Mouse (Mus musculus) small intestine, adult 2 months (tissue): ENCODE measurements around the gene Mast4. TPM values are rescaled to one million over a fixed set of nuclear protein-coding genes. Genes with fewer than 3 reads are reported as not detected.

Source experiments
- H3K27ac ChIP-seq: fragments of 200-500 bp; 2 replicates; pipeline ENCODE4 v1.5.1; 2012; ENCODE audit warnings: low read depth, low read length, control low read depth, inconsistent platforms; ENCODE audit not compliant: insufficient read depth
- H3K27me3 ChIP-seq: fragments of 200-500 bp; 2 replicates; pipeline ENCODE4 v1.6.1; 2012; ENCODE audit warnings: mild to moderate bottlenecking, moderate library complexity, low read length, inconsistent platforms; ENCODE audit not compliant: control insufficient read depth, insufficient read depth
- H3K36me3 ChIP-seq: fragments of 200-500 bp; 2 replicates; pipeline ENCODE4 v1.6.1; 2012; ENCODE audit warnings: mild to moderate bottlenecking, low read length, control low read depth, inconsistent platforms; ENCODE audit not compliant: control insufficient read depth, insufficient read depth
- H3K4me1 ChIP-seq: fragments of 200-500 bp; 2 replicates; pipeline ENCODE4 v1.6.1; 2012; ENCODE audit warnings: low read length, inconsistent platforms, mixed read lengths; ENCODE audit not compliant: control insufficient read depth, insufficient read depth, insufficient read length
- H3K4me3 ChIP-seq: fragments of 200-500 bp; 2 replicates; pipeline ENCODE4 v1.5.1; 2012; ENCODE audit warnings: low read depth, mild to moderate bottlenecking, control low read depth, inconsistent platforms, low read length, moderate library complexity
- CTCF ChIP-seq: fragments of 200-500 bp; IDR thresholded peaks from 2 replicates; pipeline ENCODE4 v1.5.1; 2012; ENCODE audit warnings: low read depth, mild to moderate bottlenecking, control low read depth, inconsistent platforms, low read length, moderate library complexity, mixed read lengths; ENCODE audit not compliant: insufficient replicate concordance, insufficient read length; ENCODE audit errors: extremely low read depth
- POLR2A ChIP-seq: fragments of 200-500 bp; IDR thresholded peaks from 2 replicates; pipeline ENCODE4 v1.6.1; 2012; ENCODE audit warnings: low read depth, mild to moderate bottlenecking, control low read depth, inconsistent platforms, low read length, moderate library complexity
- WGBS: fragments of 180-500 bp; shearing (Covaris S2); methylation state at CpG from one replicate; pipeline ENCODE4 v1.1.7; 2018; 5-methylcytosine and 5-hydroxymethylcytosine counted together
- polyA plus RNA-seq: library from polyadenylated mRNA; depleted of rRNA; stranded (reverse); fragments of >200 nt; gene quantifications from 2 replicates; pipeline ENCODE4 v1.2.3, GENCODE M21; 2012

Mast4 gene
- polyA plus RNA-seq, 1 experiment, result 5.3 TPM

DNA sequence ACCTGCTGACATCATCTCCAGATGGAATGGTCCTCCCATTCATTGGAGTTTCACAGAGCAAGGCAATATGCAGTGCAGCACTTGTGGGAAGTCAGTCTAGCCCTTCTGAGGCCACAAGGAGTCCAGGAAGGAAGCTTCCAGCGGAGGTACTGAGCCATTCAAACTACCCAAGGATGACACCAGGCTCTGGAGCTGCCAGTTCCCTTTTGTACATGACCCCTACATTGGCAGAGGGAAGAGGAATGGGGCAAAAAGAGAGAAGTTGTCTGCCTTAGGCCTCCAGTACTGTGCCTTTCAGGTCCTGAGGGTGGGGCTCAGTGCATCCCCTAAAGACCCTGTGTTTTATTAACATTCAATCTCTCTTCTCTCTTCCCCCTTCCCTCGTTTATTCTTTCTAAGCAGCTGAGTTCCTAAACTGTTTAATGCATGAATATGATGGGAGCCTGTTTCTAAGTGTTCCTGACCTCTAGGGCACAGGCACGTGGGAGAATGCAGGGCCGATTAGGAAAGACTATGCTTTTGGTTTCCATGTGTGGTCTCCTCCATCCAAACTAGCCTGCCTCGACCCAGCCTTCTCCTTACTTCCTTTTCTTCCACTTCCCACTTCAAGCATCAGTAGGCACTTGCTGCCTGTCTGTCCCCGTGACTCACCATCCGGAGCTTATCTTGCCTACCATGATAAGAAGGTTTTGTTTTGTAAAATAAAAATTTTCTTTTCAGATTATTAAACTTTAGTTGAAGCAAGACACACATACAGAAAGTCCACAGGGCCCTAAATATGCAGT lies 639.0 kb downstream of the Mast4 start:
- Histone ChIP-seq H3K27me3 (no peaks in the 10 kb centered on the region), H3K27ac (no peak overlapping the region; the same call in 1 of the 2 replicates), H3K36me3 (no peaks in the 10 kb centered on the region), H3K4me1 (peaks cover 3% of the 10 kb centered on the region; the same call in 1 of the 2 replicates), H3K4me3 (0 out of 2 replicates have a peak overlapping the region, but pooled peaks have one; percentile 14)
- TF ChIP-seq CTCF, result no peak
- no peak for TF ChIP-seq POLR2A
- 50% methylated on average over 7 of the region's 7 CpGs for WGBS

- 80% methylated on average over 7 of the region's 7 CpGs for WGBS
- H3K27ac ChIP-seq, result peak overlapping the region; percentile 24; the same call in 1 of the 2 replicates
- no peaks in the 10 kb centered on the region for H3K27me3 ChIP-seq
- TF ChIP-seq POLR2A (no peak), CTCF (no peak)
- H3K36me3 ChIP-seq, result no peaks in the 10 kb centered on the region
- peaks cover 3% of the 10 kb centered on the region; the same call in 1 of the 2 replicates for H3K4me1 ChIP-seq
- H3K4me3 ChIP-seq, result no peak overlapping the region; the same call in 1 of the 2 replicates
These were observed 640.1 kb downstream of the Mast4 start for GRCm38 (mm10) chr13:102694154-102694553.

- no peaks in the 10 kb centered on the region for H3K27me3 ChIP-seq
- peak within 1 kb of the TSS; percentile 24 for H3K4me3 ChIP-seq
- 62% methylated on average over 8 of the region's 8 CpGs for WGBS
- peak within 1 kb of the TSS; percentile 35 for H3K27ac ChIP-seq
- no peaks in the 10 kb centered on the region for H3K36me3 ChIP-seq
- peaks cover 3% of the 10 kb centered on the region; the same call in 1 of the 2 replicates for H3K4me1 ChIP-seq
- no peak for TF ChIP-seq POLR2A
These were observed 640.9 kb downstream of the Mast4 start, which contains the start of gene Cd180 for GRCm38 (mm10) chr13:102693341-102693801. TSS of gene Cd180 (plus strand) at chr13:102693558.

- no peak overlapping the region for H3K27ac ChIP-seq
These were observed 642.7 kb downstream of the Mast4 start for GRCm38 (mm10) chr13:102691408-102692150.

GRCm38 (mm10) chr13:102690184-102690583 lies 644.1 kb downstream of the Mast4 start:
- H3K27ac ChIP-seq, result peak overlapping the region; percentile 39
- no peaks in the 10 kb centered on the region for H3K27me3 ChIP-seq
- no peak for TF ChIP-seq POLR2A
- no peak for TF ChIP-seq CTCF
- 75% methylated on average over 5 of the region's 5 CpGs for WGBS
- H3K36me3 ChIP-seq, result no peaks in the 10 kb centered on the region
- H3K4me1 ChIP-seq, result peaks cover 3% of the 10 kb centered on the region; the same call in 1 of the 2 replicates
- H3K4me3 ChIP-seq, result no peak overlapping the region

More at GRCm38 (mm10) chr13:102691408-102692150, 642.7 kb downstream of the Mast4 start:
- 76% methylated on average over 11 of the region's 11 CpGs for WGBS
- Histone ChIP-seq H3K36me3 (no peaks in the 10 kb centered on the region), H3K27me3 (no peaks in the 10 kb centered on the region), H3K4me3 (no peak overlapping the region), H3K4me1 (peaks cover 3% of the 10 kb centered on the region; the same call in 1 of the 2 replicates)
- no peak for TF ChIP-seq CTCF
- TF ChIP-seq POLR2A, result no peak

- Histone ChIP-seq H3K36me3 (no peaks in the 10 kb centered on the region), H3K4me1 (peaks cover 3% of the 10 kb centered on the region; the same call in 1 of the 2 replicates), H3K27me3 (no peaks in the 10 kb centered on the region), H3K27ac (no peak overlapping the region; the same call in 1 of the 2 replicates), H3K4me3 (no peak overlapping the region)
- 73% methylated on average over 6 of the region's 6 CpGs for WGBS
- no peak for TF ChIP-seq POLR2A
- no peak for TF ChIP-seq CTCF
These were observed 644.9 kb downstream of the Mast4 start for GRCm38 (mm10) chr13:102689201-102690090.
